Mouse (Mus musculus): ENCODE results near the gene Irf8. TPM values are rescaled to one million over a fixed set of nuclear protein-coding genes. Genes with fewer than 3 reads are reported as not detected.

Irf8 gene
- polyA plus RNA-seq, 1 experiment from 2014 or later = 11.5 TPM

DNA sequence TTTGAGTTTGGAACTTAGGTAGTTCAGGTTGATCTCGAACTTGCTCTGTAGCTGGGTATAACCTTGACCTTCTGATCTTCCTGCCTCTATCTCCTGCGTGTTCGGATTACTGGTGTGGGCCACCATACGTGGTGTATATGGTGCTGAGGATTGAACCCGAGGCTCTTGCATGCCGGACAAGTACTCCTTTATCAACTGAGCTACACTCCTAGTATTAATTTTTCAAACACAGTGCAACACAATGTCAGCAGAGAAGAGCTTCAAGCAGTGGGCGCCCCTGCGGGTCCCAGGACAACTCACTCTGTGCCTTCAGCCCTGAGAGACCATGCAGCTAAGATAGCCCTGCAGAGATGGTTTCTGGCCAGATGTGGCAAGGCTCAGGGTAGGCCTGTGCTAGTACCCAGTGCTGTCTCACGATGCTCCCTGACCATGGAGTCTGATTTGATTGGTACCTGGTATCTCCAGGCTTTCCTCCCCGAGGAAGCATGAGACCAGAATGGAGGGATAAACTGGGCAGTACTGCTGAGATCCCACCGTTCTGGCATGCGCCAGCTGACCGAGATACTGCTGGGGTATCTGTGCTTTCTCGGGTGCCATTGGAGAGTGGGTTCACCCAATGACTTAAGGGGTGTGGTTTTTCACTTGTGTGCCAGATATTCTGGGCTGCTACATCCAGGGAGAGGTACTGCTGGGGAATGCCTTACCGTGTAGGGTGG, 5.8 kb downstream of the Irf8 start:
- H3K36me3 ChIP-seq = no peaks in the 10 kb centered on the region
- peaks cover 43% of the 10 kb centered on the region for H3K4me1 ChIP-seq
- H3K4me3 ChIP-seq (replicated peaks) = no peak overlapping the region
- H3K9me3 ChIP-seq (replicated peaks) = no peaks in the 10 kb centered on the region
- no peak for ATAC-seq (replicated peaks; ENCODE audit: low FRiP score)
- WGBS = 90% methylated on average over 15 of the region's 15 CpGs
- H3K9ac ChIP-seq = no peak overlapping the region
- H3K27me3 ChIP-seq = peaks cover 20% of the 10 kb centered on the region
- no peak overlapping the region for H3K4me2 ChIP-seq
- H3K27ac ChIP-seq = no peak overlapping the region

DNA sequence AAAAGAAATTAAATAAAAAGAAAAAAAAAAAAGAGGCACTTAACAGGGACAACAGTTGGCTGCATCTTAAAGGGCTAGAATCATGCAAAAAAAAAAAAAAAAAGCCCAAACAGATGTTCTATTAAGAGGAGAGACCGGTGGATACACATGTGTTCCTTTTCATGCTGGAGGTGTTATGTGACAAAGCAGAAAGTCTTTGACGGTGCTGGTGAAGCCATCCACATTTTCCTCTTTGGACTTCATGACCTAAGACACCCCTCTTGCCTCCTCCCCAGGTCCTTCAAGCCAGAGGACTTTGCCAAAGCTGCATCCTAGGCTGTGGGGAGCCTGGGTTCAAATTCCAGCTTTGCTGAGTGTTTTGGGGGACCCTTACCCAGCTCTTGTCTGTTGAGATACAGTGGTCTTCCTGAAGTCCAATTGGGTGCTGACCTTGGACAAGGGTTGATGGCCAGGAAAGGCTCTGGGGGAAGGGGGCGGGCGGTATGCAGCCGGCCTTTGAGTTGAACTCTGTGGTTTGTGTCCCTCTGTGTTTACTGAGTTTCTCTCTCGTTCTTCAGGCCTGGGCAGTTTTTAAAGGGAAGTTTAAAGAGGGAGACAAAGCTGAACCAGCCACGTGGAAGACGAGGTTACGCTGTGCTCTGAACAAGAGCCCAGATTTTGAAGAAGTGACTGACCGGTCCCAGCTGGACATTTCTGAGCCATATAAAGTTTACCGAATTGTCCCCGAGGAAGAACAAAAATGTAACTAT, 7.2 kb downstream of the Irf8 start:
- H3K4me3 ChIP-seq (replicated peaks) = no peak overlapping the region
- no peaks in the 10 kb centered on the region for H3K36me3 ChIP-seq
- ATAC-seq (replicated peaks; ENCODE audit: low FRiP score) = 0 out of 2 replicates have a peak, but pooled peaks have one; percentile 26
- WGBS = 47% methylated on average over 12 of the region's 12 CpGs
- H3K27ac ChIP-seq = peak overlapping the region; percentile 81
- H3K27me3 ChIP-seq = peaks cover 6% of the 10 kb centered on the region
- H3K9me3 ChIP-seq (replicated peaks) = no peaks in the 10 kb centered on the region
- no peak overlapping the region for H3K4me2 ChIP-seq
- H3K4me1 ChIP-seq = peaks cover 45% of the 10 kb centered on the region
- no peak overlapping the region for H3K9ac ChIP-seq

DNA sequence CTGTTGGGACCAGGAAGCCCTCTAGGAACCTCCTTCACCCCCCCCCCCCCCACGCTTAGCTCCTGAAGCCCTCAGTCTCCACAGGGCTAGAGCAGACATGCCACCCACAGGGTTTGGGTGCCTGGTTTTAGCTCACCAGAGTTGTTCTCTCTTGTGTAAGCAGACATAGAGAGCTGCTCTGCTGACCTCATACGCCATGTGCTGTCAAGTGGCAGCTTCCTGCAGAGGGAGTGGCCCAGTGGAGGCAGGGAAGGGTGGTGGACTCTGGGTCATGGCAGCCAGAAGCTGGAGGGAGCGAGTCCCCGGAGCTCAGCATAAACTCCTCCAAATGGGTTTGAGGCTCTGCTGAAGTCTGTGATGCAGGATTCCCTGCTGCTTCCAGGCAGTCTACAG, 7.7 kb downstream of the Irf8 start:
- H3K4me3 ChIP-seq (replicated peaks) = no peak overlapping the region
- no peak overlapping the region for H3K9ac ChIP-seq
- no peak overlapping the region for H3K4me2 ChIP-seq
- H3K27me3 ChIP-seq = peaks cover 3% of the 10 kb centered on the region; the same call in 1 of the 2 replicates
- no peak for ATAC-seq (replicated peaks; ENCODE audit: low FRiP score)
- peaks cover 45% of the 10 kb centered on the region for H3K4me1 ChIP-seq
- WGBS = 52% methylated on average over 4 of the region's 4 CpGs
- H3K36me3 ChIP-seq = no peaks in the 10 kb centered on the region
- no peaks in the 10 kb centered on the region for H3K9me3 ChIP-seq (replicated peaks)
- H3K27ac ChIP-seq = peak overlapping the region; percentile 81

DNA sequence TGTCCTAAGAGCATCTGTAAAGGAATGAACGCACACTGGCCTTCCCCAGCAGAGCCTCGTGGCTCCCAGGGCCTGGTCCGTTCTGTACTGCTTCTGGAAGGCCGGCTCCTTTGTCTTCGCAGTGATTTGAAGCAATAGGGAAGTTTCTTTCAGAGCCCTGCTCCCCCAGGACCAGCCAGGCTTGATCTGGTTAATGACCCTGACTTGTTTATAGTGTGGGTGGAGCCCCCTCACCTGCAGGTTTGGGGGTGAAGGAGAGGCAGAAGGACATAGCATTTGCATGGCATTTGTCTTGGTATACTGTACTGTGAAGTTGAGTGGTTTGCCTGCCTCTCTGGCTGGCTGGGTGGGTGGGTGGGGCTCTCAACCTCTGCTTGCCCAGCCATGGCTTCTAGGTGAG, 8.3 kb downstream of the Irf8 start:
- 0 out of 2 replicates have a peak, but pooled peaks have one; percentile 5 for ATAC-seq (replicated peaks; ENCODE audit: low FRiP score)
- no peaks in the 10 kb centered on the region for H3K36me3 ChIP-seq
- no peaks in the 10 kb centered on the region for H3K9me3 ChIP-seq (replicated peaks)
- peaks cover under 1% of the 10 kb centered on the region; the same call in 1 of the 2 replicates for H3K27me3 ChIP-seq
- peak overlapping the region; percentile 81 for H3K27ac ChIP-seq
- no peak overlapping the region for H3K9ac ChIP-seq
- H3K4me3 ChIP-seq (replicated peaks) = no peak overlapping the region
- WGBS = 59% methylated on average over 5 of the region's 5 CpGs
- H3K4me2 ChIP-seq = no peak overlapping the region
- H3K4me1 ChIP-seq = peaks cover 41% of the 10 kb centered on the region

DNA sequence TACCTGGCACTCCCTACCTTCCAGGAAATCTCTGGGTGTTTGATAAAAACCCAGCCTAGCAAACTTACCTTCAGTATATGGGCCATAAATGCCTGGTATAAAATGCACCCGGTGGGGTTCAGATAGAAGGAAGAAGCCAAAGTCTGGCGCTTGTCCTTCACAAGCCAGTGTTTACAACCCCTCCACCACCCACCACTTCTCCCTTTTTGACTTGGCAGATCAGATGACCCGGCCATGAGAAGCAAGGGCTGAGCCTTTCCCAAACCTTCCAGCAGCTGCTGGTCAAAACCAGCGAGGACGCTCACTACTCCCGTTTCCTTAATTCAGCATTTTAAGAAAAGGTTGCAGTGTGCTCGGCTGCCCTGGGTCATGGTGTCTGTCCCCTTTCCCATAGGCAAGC, 9.1 kb downstream of the Irf8 start:
- Histone ChIP-seq H3K9me3 (replicated peaks) (no peaks in the 10 kb centered on the region), H3K36me3 (no peaks in the 10 kb centered on the region), H3K4me2 (no peak overlapping the region), H3K27me3 (no peaks in the 10 kb centered on the region), H3K9ac (no peak overlapping the region), H3K4me1 (peaks cover 40% of the 10 kb centered on the region), H3K4me3 (replicated peaks) (no peak overlapping the region), H3K27ac (peak overlapping the region; percentile 27; the same call in 1 of the 2 replicates)
- WGBS = 28% methylated on average over 7 of the region's 7 CpGs
- no peak for ATAC-seq (replicated peaks; ENCODE audit: low FRiP score)

DNA sequence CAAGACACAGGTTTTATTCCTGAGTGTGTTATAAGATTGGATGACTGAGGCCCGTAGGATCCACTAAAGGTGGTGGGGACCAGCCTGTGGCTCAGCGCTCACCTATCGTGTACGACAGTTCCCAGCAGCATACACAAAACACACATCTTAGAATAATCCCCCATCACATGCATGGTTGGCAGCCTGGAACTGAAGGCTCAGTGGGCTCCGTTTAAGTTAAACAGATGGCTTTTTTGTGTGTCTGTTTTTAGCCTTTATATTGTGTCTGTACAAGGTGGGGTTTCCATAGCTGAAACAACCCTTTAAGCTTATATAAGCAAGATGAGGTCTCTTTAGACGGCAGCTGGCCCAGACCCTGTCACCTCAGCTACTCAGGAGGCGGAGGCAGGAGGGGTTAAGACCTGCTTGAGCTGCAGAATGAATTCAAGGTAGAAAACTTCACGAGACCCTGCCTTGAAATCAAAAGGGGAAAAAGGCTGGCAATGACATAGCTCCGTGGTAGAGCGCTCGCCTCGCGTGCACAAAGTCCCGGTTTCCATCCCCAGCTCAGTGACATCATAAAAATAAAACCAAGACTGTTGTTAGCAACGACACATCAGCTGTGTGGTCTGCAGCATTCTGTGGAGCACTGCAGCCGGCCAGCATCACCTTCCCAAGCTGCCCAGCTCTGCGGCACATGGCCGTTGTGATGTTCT, 10.0 kb downstream of the Irf8 start:
- H3K4me1 ChIP-seq = peaks cover 47% of the 10 kb centered on the region
- WGBS = 66% methylated on average over 18 of the region's 18 CpGs
- H3K9me3 ChIP-seq (replicated peaks) = no peaks in the 10 kb centered on the region
- no peak for ATAC-seq (replicated peaks; ENCODE audit: low FRiP score)
- no peak overlapping the region for H3K4me3 ChIP-seq (replicated peaks)
- H3K4me2 ChIP-seq = no peak overlapping the region
- no peaks in the 10 kb centered on the region for H3K27me3 ChIP-seq
- H3K9ac ChIP-seq = no peak overlapping the region
- 0 out of 2 replicates have a peak overlapping the region, but pooled peaks have one; percentile 27 for H3K27ac ChIP-seq
- no peaks in the 10 kb centered on the region for H3K36me3 ChIP-seq

DNA sequence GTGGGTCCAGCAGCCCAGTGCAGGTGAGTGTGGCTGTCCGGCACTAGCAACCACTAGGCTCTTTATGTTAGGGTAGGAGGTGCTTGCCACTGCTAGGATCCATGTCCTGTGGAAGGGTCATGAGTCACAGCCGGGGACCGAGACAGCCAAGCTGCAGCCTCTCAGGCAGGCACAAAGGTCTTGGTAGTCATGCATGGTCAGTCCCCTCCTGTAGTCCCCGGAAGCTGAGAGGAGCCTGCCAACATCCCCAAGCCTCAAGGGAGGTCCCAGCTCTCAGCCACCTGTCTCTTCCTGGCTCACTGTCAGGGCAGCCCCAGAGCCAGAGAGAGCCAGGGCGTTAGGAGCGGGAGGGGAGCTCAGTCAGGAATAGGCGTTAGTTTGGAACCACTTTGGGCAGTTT, 11.1 kb downstream of the Irf8 start:
- Histone ChIP-seq H3K4me2 (no peak overlapping the region), H3K9me3 (replicated peaks) (no peaks in the 10 kb centered on the region), H3K9ac (no peak overlapping the region), H3K36me3 (no peaks in the 10 kb centered on the region), H3K27me3 (no peaks in the 10 kb centered on the region), H3K4me1 (peaks cover 58% of the 10 kb centered on the region), H3K4me3 (replicated peaks) (no peak overlapping the region), H3K27ac (no peak overlapping the region)
- 63% methylated on average over 7 of the region's 7 CpGs for WGBS
- no peak for ATAC-seq (replicated peaks; ENCODE audit: low FRiP score)

DNA sequence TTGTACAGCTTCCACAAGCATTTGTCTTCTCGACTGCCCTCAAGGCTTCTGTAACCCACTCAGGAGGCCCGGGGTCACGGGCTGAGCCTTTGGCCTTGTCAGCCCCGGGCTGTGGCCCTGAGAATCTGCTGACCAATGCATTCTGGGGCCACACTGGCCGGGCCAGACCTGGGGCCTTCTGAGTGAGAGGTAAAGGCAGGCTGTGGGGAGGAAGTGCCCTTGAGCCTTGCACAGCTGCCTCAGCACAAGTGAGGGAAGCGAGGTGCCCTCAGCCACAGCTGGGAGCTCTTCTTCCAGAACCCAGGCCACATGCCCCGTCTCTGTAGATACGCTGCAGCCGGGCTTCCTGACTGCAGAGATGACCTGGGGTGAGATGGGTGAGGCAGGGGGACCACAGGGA, 14.5 kb downstream of the Irf8 start:
- ATAC-seq (replicated peaks; ENCODE audit: low FRiP score) = no peak
- H3K9me3 ChIP-seq (replicated peaks) = no peaks in the 10 kb centered on the region
- H3K4me2 ChIP-seq = no peak overlapping the region
- no peak overlapping the region for H3K4me3 ChIP-seq (replicated peaks)
- no peak overlapping the region for H3K9ac ChIP-seq
- no peak overlapping the region for H3K27ac ChIP-seq
- H3K36me3 ChIP-seq = no peaks in the 10 kb centered on the region
- 0 out of 2 replicates have a peak, but pooled peaks cover 3% of the 10 kb centered on the region for H3K27me3 ChIP-seq
- WGBS = 71% methylated on average over 9 of the region's 9 CpGs
- peaks cover 67% of the 10 kb centered on the region for H3K4me1 ChIP-seq

DNA sequence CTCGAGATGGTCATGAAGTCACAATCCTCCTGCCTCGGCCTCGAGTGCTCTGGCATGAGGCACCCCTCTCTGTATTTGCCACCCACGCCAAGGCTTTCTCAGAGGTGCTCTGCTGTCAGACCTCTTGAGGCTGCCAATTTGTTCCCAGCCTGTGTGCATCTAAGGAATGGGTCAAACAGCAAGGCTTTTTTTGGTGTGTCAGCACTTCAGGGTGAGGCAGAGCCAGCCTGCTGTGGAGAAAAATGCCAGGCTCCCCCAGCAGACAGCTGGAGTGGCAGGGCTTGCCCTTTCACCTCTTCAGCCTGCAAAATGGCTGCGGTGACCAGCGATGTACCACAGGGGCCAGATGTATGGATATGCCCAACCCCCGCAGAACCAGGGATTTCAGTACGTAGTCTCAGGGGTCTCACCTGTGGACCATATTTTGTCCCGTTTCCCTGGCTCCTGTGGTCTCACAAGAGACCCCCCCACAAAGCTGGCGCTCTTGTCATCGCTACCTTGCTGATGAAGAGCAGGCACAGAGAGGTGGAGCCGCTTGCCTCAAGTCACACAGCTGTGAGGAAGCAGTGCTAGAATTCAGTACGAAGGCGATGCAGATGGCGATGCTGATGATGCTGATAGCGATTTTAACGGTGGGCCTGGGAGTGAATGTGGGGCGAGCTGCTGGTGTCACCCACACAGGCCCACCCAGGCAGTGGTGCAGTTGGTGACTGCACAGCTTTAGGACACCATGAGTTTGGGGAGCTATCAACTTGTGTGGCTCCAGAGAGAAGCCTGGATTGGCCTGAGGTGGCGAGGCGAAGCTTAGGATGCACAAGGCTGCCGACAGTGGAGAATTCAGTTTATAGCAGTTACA, 15.3 kb downstream of the Irf8 start:
- ATAC-seq (replicated peaks; ENCODE audit: low FRiP score) = peak; percentile 2; the same call in 1 of the 2 replicates
- Histone ChIP-seq H3K9me3 (replicated peaks) (no peaks in the 10 kb centered on the region), H3K4me1 (peaks cover 67% of the 10 kb centered on the region), H3K27ac (peak overlapping the region; percentile 90), H3K4me3 (replicated peaks) (no peak overlapping the region), H3K9ac (0 out of 2 replicates have a peak overlapping the region, but pooled peaks have one; percentile 5), H3K27me3 (0 out of 2 replicates have a peak, but pooled peaks cover 3% of the 10 kb centered on the region), H3K36me3 (no peaks in the 10 kb centered on the region), H3K4me2 (peak overlapping the region; percentile 41)
- 58% methylated on average over 21 of the region's 21 CpGs for WGBS

DNA sequence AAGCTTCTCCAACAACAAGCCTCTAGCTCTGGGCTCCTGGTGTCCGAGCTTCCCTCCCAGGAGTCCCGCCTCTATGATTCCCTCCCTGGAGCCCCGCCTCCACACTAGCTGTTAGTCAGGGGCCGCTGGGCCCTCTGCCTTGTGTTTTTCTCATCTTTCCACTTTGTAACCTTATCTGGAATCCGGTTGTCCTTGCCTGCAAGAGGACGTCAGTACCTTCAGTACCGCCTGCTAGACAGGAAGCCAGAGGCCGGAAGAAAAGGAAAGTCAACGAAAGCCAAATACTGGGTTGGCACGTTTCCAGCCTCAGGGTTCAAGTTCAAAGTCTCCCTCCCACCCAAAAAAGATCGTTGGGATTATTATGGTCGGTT, 15.9 kb downstream of the Irf8 start:
- Histone ChIP-seq H3K4me3 (replicated peaks) (no peak overlapping the region), H3K4me2 (peak overlapping the region; percentile 41), H3K36me3 (no peaks in the 10 kb centered on the region), H3K27ac (peak overlapping the region; percentile 90), H3K4me1 (peaks cover 65% of the 10 kb centered on the region), H3K27me3 (0 out of 2 replicates have a peak, but pooled peaks cover 3% of the 10 kb centered on the region), H3K9me3 (replicated peaks) (no peaks in the 10 kb centered on the region), H3K9ac (0 out of 2 replicates have a peak overlapping the region, but pooled peaks have one; percentile 3)
- ATAC-seq (replicated peaks; ENCODE audit: low FRiP score) = peak; percentile 71
- under 1% methylated on average over 12 of the region's 12 CpGs for WGBS

DNA sequence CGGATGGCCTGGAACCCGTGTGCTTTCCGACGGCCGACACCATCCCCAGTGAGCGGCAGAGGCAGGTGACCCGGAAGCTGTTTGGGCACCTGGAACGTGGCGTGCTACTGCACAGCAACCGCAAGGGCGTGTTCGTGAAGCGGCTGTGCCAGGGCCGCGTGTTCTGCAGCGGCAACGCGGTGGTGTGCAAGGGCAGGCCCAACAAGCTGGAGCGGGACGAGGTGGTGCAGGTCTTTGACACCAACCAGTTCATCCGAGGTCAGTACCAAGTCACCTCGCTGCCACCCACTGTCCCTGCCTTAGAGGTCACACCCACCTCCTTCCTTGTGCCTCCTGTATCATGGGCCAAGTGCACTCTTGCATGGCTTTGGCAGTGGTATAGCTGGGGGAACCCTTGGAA, 17.3 kb downstream of the Irf8 start:
- H3K9me3 ChIP-seq (replicated peaks) = no peaks in the 10 kb centered on the region
- H3K27ac ChIP-seq = no peak overlapping the region
- H3K4me1 ChIP-seq = peaks cover 64% of the 10 kb centered on the region
- no peaks in the 10 kb centered on the region for H3K36me3 ChIP-seq
- WGBS = 92% methylated on average over 22 of the region's 22 CpGs
- 0 out of 2 replicates have a peak, but pooled peaks cover 3% of the 10 kb centered on the region for H3K27me3 ChIP-seq
- no peak overlapping the region for H3K9ac ChIP-seq
- no peak for ATAC-seq (replicated peaks; ENCODE audit: low FRiP score)
- H3K4me3 ChIP-seq (replicated peaks) = no peak overlapping the region
- H3K4me2 ChIP-seq = no peak overlapping the region
